Mouse (Mus musculus): ENCODE measurements around the gene Zkscan14. TPM values are rescaled to one million over a fixed set of nuclear protein-coding genes. Genes with fewer than 3 reads are reported as not detected.

Gene Zkscan14
- total and polyA plus RNA-seq, 3 experiments = 6.7 to 7.5 TPM; not detected in 1

DNA sequence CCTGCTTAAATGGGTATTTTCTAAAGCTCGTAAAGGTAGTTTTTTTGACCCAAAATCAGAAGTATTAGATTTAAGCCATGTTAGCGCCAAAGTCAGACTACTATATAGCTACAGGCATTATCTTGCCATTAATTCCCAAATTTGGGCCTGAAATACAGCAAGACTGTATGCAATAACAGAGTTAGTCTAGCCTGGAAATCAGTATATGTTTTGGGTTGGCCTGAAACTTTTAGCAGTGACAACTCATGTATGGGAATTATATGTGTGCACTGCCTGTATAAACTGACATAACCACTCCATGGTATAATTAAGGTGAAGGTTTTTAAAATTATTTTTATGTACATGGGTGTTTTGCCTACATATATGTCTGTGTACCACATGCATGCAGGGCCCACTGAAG lies 9.7 kb downstream of the Zkscan14 start, which contains the start of gene Atp5j2:
TSS of gene Atp5j2 (minus strand) at position 101 of the 400 bp plus-strand sequence.
- Histone ChIP-seq H3K36me3 (ENCODE audit: control insufficient read depth in 1 of 2, insufficient read depth in 2 of 2, low read length in 2 of 2) (peaks cover 2 to 22% of the 10 kb centered on the region in 2 experiments; a peak in 3 of 4 replicates), H3K9ac (ENCODE audit: control insufficient read depth, low read depth, low read length, poor library complexity, severe bottlenecking) (peak within 1 kb of the TSS; percentile 93), H3K4me3 (ENCODE audit: control insufficient read depth in 1 of 2, insufficient read depth in 1 of 2, low read depth in 2 of 2, low read length in 2 of 2) (peak within 1 kb of the TSS; percentile 75 to 81), H3K4me1 (ENCODE audit: control insufficient read depth in 1 of 2, insufficient read depth in 2 of 2, low read length in 2 of 2) (peaks cover 0 to 20% of the 10 kb centered on the region in 2 experiments; a peak in 3 of 4 replicates), H3K27ac (ENCODE audit: control insufficient read depth, low read depth, low read length) (peak within 1 kb of the TSS; percentile 97), H3K27me3 (ENCODE audit: control insufficient read depth in 1 of 2, insufficient read depth in 2 of 2, low read length in 2 of 2) (no peaks in the 10 kb centered on the region), H3K9me3 (replicated peaks; ENCODE audit: insufficient read depth, low read length) (no peaks in the 10 kb centered on the region), H3K79me2 (ENCODE audit: control insufficient read depth, insufficient read depth, low read length, poor library complexity) (peaks cover 42% of the 10 kb centered on the region)
- TF ChIP-seq GATA1 (IDR thresholded peaks at IDR 0.05; ENCODE audit: low read depth, low read length) (no peak), CHD1 (IDR thresholded peaks at IDR 0.05; ENCODE audit: low read depth, low read length) (0 out of 2 replicates have a peak, but pooled peaks have one; percentile 7)
- DNase-seq (ENCODE audit: low read depth, low spot score) = peak; percentile 35

DNA sequence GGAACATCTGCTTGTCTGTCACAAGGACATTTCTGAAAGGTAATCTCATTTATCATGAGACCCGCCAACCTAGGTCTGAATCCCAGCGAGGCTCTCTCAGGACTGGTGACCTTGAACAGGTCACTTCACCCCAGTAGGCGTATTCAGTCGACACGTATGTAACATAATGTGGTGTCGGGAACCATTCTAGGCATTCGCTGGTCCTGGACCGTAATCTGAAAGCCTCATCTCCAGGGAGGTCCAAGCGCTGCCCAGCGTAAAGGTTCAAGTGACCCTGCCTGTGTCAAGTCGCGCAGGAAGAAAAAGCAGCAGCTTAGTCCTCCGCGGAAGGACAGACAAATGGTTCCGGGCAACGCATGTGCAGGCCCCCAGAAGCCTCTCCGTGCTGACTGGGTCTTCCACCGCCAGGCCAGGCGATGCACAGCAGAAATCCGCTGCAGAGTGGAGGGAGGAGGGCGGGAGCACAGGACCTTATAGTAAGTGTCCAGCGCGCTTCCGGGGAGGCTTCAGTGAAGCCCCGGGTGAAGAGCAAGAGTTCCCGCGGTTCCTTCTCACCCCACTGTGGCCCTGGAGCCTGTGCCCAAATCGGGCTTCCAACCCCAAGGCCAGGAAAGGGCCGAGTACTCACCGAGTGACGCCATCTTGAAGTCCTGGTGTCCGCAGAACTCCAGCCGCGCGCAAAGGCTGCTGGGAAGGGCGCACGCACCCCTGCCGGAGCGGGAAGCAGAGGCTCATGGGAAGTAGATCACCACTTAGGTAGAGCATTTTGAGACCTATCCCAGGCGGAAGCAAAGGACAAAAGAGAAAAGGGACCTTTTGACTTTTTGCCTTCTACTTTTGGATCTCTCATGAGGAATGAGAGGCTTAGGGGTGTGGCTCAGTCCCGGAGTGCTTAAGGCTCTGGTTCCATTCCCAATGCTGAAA lies 10.5 kb downstream of the Zkscan14 start:
- DNase-seq (ENCODE audit: low read depth, low spot score) = peak; percentile 95
- peak overlapping the region; percentile 93 for H3K9ac ChIP-seq (ENCODE audit: control insufficient read depth, low read depth, low read length, poor library complexity, severe bottlenecking)
- H3K9me3 ChIP-seq (replicated peaks; ENCODE audit: insufficient read depth, low read length) = no peaks in the 10 kb centered on the region
- no peaks in the 10 kb centered on the region for H3K27me3 ChIP-seq (ENCODE audit: control insufficient read depth in 1 of 2, insufficient read depth in 2 of 2, low read length in 2 of 2)
- peaks cover 2 to 22% of the 10 kb centered on the region in 2 experiments; a peak in 3 of 4 replicates for H3K36me3 ChIP-seq (ENCODE audit: control insufficient read depth in 1 of 2, insufficient read depth in 2 of 2, low read length in 2 of 2)
- H3K79me2 ChIP-seq (ENCODE audit: control insufficient read depth, insufficient read depth, low read length, poor library complexity) = peaks cover 45% of the 10 kb centered on the region
- H3K4me3 ChIP-seq (ENCODE audit: control insufficient read depth in 1 of 2, insufficient read depth in 1 of 2, low read depth in 2 of 2, low read length in 2 of 2) = peak overlapping the region; percentile 75 to 81
- H3K4me1 ChIP-seq (ENCODE audit: control insufficient read depth in 1 of 2, insufficient read depth in 2 of 2, low read length in 2 of 2) = peaks cover 0 to 20% of the 10 kb centered on the region in 2 experiments; a peak in 3 of 4 replicates
- peak overlapping the region; percentile 97 for H3K27ac ChIP-seq (ENCODE audit: control insufficient read depth, low read depth, low read length)
- TF ChIP-seq CTCF (IDR thresholded peaks at IDR 0.05 in 2 of 3, conservative IDR thresholded peaks at IDR 0.05 in 1 of 3; ENCODE audit: control insufficient read depth in 1 of 3, insufficient read depth in 1 of 3, low read depth in 2 of 3, low read length in 3 of 3, poor library complexity in 1 of 3, severe bottlenecking in 1 of 3) (no peak), NELFE (IDR thresholded peaks at IDR 0.05; ENCODE audit: low read depth, low read length) (no peak; the same call in none of the 2 replicates), SIN3A (IDR thresholded peaks at IDR 0.05; ENCODE audit: low read length) (peak; percentile 89), GABPA (IDR thresholded peaks at IDR 0.05; ENCODE audit: low read depth, low read length) (no peak), MAFK (IDR thresholded peaks at IDR 0.05; ENCODE audit: borderline replicate concordance, low read depth, low read length) (no peak), EP300 (IDR thresholded peaks at IDR 0.05; ENCODE audit: low read depth in 1 of 2, low read length in 2 of 2) (0 out of 4 replicates have a peak, but pooled peaks of 1 of the 2 experiments have one; percentile 15), POLR2AphosphoS5 (IDR thresholded peaks at IDR 0.05; ENCODE audit: borderline replicate concordance, low read depth, low read length) (no peak), MEF2A (IDR thresholded peaks at IDR 0.05; ENCODE audit: extremely low read depth, insufficient replicate concordance, low read depth, low read length, poor library complexity, severe bottlenecking) (no peak), RCOR1 (IDR thresholded peaks at IDR 0.05; ENCODE audit: low read depth, low read length) (no peak), SMC3 (IDR thresholded peaks at IDR 0.05; ENCODE audit: low read depth, low read length) (no peak), RAD21 (IDR thresholded peaks at IDR 0.05; ENCODE audit: low read depth, low read length) (no peak), ZNF384 (IDR thresholded peaks at IDR 0.05; ENCODE audit: low read depth, low read length) (no peak), MAX (IDR thresholded peaks at IDR 0.05; ENCODE audit: low read length) (0 out of 2 replicates have a peak, but pooled peaks have one; percentile 15), ZMIZ1 (IDR thresholded peaks at IDR 0.05; ENCODE audit: low read depth, low read length) (0 out of 2 replicates have a peak, but pooled peaks have one; percentile 69), JUND (IDR thresholded peaks at IDR 0.05; ENCODE audit: low read depth, low read length) (no peak), CHD2 (IDR thresholded peaks at IDR 0.05; ENCODE audit: low read length) (no peak), TBP (IDR thresholded peaks at IDR 0.05; ENCODE audit: low read depth, low read length) (peak; percentile 92), E2F4 (IDR thresholded peaks at IDR 0.05; ENCODE audit: borderline replicate concordance, low read depth, low read length) (peak; percentile 94), BHLHE40 (IDR thresholded peaks at IDR 0.05; ENCODE audit: borderline replicate concordance, low read depth, low read length) (no peak), NRF1 (IDR thresholded peaks at IDR 0.05; ENCODE audit: insufficient read depth, low read depth, low read length, poor library complexity, severe bottlenecking) (peak; percentile 59), UBTF (IDR thresholded peaks at IDR 0.05; ENCODE audit: borderline replicate concordance, insufficient read depth, low read depth, low read length) (no peak), CHD1 (IDR thresholded peaks at IDR 0.05; ENCODE audit: low read depth, low read length) (peak; percentile 16; the same call in 1 of the 2 replicates), POLR2AphosphoS2 (IDR thresholded peaks at IDR 0.05; ENCODE audit: low read length) (peak; percentile 86; the same call in 1 of the 2 replicates), MAZ (IDR thresholded peaks at IDR 0.05; ENCODE audit: low read depth, low read length) (peak; percentile 35; the same call in 1 of the 2 replicates), ETS1 (IDR thresholded peaks at IDR 0.05; ENCODE audit: low read depth, low read length) (peak; percentile 33; the same call in 1 of the 2 replicates), POLR2A (IDR thresholded peaks at IDR 0.05; ENCODE audit: control insufficient read depth in 1 of 2, insufficient read depth in 1 of 2, low read depth in 1 of 2, low read length in 2 of 2, poor library complexity in 1 of 2) (peak; percentile 59 to 96; a peak in 3 of 4 replicates), GATA1 (IDR thresholded peaks at IDR 0.05; ENCODE audit: low read depth, low read length) (no peak), ZC3H11A (IDR thresholded peaks at IDR 0.05; ENCODE audit: low read depth, low read length) (no peak)

Data from MEL (cell line).